Mouse (Mus musculus) liver, embryonic 16.5 days (tissue): ENCODE data around the gene Lrrc1. TPM values are rescaled to one million over a fixed set of nuclear protein-coding genes. Genes with fewer than 3 reads are reported as not detected.

Experiments used
- ATAC-seq: fragments of 200-750 bp; cut with Nextera tagmentation; 2 replicates; pipeline ENCODE4 v1.8.0; 2017; ENCODE audit warnings: low read depth, mild to moderate bottlenecking, moderate number of reproducible peaks, moderate library complexity
- H3K27ac ChIP-seq: fragments of 300-500 bp; sonication (generic); 2 replicates; pipeline ENCODE4 v1.5.1; 2014; ENCODE audit warnings: mild to moderate bottlenecking, low read length
- H3K27me3 ChIP-seq: fragments of 300-500 bp; sonication (generic); 2 replicates; pipeline ENCODE4 v1.6.1; 2014; ENCODE audit warnings: low read depth, low read length, mixed read lengths; ENCODE audit not compliant: control insufficient read depth, insufficient read depth
- H3K36me3 ChIP-seq: fragments of 300-500 bp; sonication (generic); 2 replicates; pipeline ENCODE4 v1.6.1; 2014; ENCODE audit warnings: mild to moderate bottlenecking; ENCODE audit not compliant: control insufficient read depth, insufficient read depth
- H3K4me1 ChIP-seq: fragments of 300-500 bp; sonication (generic); 2 replicates; pipeline ENCODE4 v1.6.1; 2014; ENCODE audit warnings: low read depth, low read length, mixed read lengths; ENCODE audit not compliant: control insufficient read depth
- H3K4me2 ChIP-seq: fragments of 300-500 bp; sonication (generic); 2 replicates; pipeline ENCODE4 v1.6.1; 2014; ENCODE audit warnings: low read depth, low read length, mixed read lengths
- H3K4me3 ChIP-seq: fragments of 300-500 bp; sonication (generic); 2 replicates; pipeline ENCODE4 v1.5.1; 2014; ENCODE audit warnings: low read depth, mild to moderate bottlenecking, low read length
- H3K9ac ChIP-seq: fragments of 300-500 bp; sonication (generic); 2 replicates; pipeline ENCODE4 v1.6.1; 2014; ENCODE audit warnings: low read depth, low read length
- H3K9me3 ChIP-seq: fragments of 300-500 bp; sonication (generic); replicated peaks from 2 replicates; pipeline ENCODE4 v1.6.1; 2016; ENCODE audit warnings: low read length; ENCODE audit not compliant: control insufficient read depth
- WGBS: fragments of 180-500 bp; shearing (Covaris S2); extraction: QIAGEN DNeasy Blood & Tissue Kit; methylation state at CpG from one replicate; pipeline ENCODE4 v1.1.7; 2014; ENCODE audit not compliant: insufficient replicate concordance; 5-methylcytosine and 5-hydroxymethylcytosine counted together
- polyA plus RNA-seq: library from polyadenylated mRNA; unstranded; fragments of >200 nt; fragmentation: Nextera tagmentation; extraction: Ambion mirVana; gene quantifications from 2 replicates; pipeline ENCODE4 v1.2.1, GENCODE M21; 2015

Lrrc1 gene
- polyA plus RNA-seq, 1 experiment from 2014 or later, result 3.3 TPM

DNA sequence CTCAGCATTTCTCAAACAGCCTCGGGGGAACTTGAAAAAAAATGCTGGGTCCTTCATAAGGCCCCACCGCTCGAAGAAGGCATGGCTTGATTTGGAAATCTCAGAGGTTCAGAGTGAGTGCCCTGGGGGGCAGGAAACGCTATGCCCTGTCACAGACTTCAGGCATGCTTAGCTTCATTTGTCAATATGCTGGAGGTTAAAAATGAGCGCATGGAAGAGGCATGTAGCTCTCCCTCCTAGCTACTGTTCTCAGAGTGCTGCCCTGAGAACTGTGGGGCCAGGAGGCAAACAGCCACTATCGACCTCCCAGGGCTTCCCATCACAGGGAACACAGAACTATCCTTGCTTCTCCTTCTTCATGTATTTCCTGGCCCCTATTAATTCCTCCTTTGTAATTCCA, 47.5 kb downstream of the Lrrc1 start:
- Histone ChIP-seq H3K9me3 (no peaks in the 10 kb centered on the region), H3K9ac (no peak overlapping the region), H3K4me2 (no peak overlapping the region), H3K4me3 (no peak overlapping the region), H3K4me1 (no peaks in the 10 kb centered on the region), H3K27me3 (no peaks in the 10 kb centered on the region), H3K27ac (no peak overlapping the region), H3K36me3 (no peaks in the 10 kb centered on the region)
- ATAC-seq, result no peak
- WGBS, result 29% methylated on average over 6 of the region's 6 CpGs

DNA sequence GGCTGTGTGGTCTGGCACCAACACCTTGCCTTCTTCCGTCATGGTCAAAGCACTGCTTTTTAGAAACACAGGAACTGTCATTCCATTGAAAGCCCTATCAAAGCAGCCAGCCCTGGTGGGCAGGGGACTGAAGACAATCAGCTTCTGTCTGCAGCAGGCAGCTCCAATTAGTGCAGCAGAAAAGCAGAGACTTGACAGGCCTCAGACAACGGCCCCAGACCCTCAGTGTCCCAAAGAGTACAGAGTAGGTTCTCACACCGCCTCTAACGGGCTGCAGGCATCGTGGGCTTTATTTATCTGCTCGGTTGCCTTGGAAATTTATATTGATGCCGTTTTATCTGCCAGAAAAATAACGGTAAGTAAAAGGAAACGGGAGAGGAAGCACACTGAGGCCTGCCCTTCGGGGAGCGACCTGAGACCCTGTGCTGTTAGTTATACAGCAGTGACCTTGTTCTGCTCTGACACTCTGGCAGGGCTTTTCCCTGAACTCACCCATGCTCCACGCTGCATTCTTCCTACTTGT, 48.1 kb downstream of the Lrrc1 start:
- H3K4me3 ChIP-seq, result no peak overlapping the region
- no peaks in the 10 kb centered on the region for H3K9me3 ChIP-seq
- H3K27ac ChIP-seq, result no peak overlapping the region
- H3K27me3 ChIP-seq, result no peaks in the 10 kb centered on the region
- WGBS, result 15% methylated on average over 12 of the region's 12 CpGs
- H3K9ac ChIP-seq, result no peak overlapping the region
- no peaks in the 10 kb centered on the region for H3K4me1 ChIP-seq
- no peak for ATAC-seq
- H3K4me2 ChIP-seq, result no peak overlapping the region
- H3K36me3 ChIP-seq, result no peaks in the 10 kb centered on the region

DNA sequence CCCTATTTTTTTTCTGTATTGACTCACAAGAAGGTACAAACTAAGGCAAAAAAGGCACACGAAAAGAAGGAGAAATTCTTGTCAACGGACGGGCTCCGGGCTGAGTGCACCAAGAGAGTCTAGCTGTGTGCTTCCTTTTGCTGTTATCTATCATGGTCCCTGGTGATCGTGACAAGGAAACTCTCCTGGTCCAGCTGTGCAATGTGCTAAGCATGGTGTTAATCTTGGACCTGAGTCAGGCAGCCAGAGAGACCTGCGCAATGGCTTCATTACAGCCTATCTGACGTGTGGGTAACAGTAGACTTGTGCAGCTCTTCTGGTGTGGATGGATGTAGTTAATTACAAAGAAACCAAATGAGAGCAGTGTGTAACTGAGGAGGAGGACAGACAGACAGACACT, 50.4 kb downstream of the Lrrc1 start:
- 48% methylated on average over 7 of the region's 7 CpGs for WGBS
- ATAC-seq, result no peak
- no peaks in the 10 kb centered on the region for H3K9me3 ChIP-seq

DNA sequence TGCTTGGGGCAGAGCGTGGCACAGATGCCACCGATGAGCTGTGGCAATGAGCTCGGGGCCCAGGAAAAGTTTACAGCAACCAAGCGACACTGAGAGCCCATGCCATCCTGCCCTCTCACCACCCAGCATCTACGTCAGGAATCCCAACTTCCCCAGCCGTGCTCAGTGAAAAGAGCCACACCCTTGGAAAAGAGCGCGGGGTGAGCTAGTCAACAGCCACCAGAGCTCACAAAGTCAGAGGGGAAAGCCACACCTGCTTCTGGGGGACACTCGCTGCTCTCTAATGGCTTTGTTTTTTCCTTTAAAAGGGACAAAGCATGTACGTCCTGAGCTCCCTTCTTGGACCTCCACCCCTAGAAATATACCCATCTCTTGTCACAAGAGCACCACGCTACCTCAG, 56.1 kb downstream of the Lrrc1 start:
- no peaks in the 10 kb centered on the region for H3K4me1 ChIP-seq
- H3K9me3 ChIP-seq, result no peaks in the 10 kb centered on the region
- H3K27ac ChIP-seq, result no peak overlapping the region
- WGBS, result 71% methylated on average over 11 of the region's 11 CpGs
- H3K4me3 ChIP-seq, result no peak overlapping the region
- no peak overlapping the region for H3K4me2 ChIP-seq
- H3K9ac ChIP-seq, result no peak overlapping the region
- H3K36me3 ChIP-seq, result no peaks in the 10 kb centered on the region
- ATAC-seq, result no peak
- H3K27me3 ChIP-seq, result no peaks in the 10 kb centered on the region

More for the DNA sequence above, 50.4 kb downstream of the Lrrc1 start:
- no peak overlapping the region for H3K4me2 ChIP-seq
- H3K27ac ChIP-seq, result no peak overlapping the region
- no peaks in the 10 kb centered on the region for H3K27me3 ChIP-seq
- H3K36me3 ChIP-seq, result no peaks in the 10 kb centered on the region
- no peak overlapping the region for H3K4me3 ChIP-seq
- H3K9ac ChIP-seq, result no peak overlapping the region
- no peaks in the 10 kb centered on the region for H3K4me1 ChIP-seq

DNA sequence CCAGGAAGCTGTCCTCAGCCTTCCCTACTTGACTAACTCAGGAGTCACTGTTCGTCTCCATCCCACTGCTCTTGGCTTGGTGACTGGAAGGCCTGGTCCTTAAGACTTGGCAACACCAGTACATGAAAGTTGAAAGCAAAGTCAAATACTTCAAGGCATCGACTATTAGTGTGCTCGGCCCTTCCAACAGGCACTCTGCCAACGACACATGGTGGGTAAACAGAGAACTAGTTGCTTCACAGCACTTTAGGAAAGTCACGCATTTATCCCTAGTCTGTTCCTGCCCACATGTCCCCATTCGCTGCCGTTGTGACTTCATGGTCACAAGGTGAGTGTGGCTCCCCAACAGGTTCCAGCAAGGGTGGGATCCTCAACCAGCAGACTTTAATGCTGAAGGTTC, 57.2 kb downstream of the Lrrc1 start:
- no peaks in the 10 kb centered on the region for H3K9me3 ChIP-seq
- no peaks in the 10 kb centered on the region for H3K36me3 ChIP-seq
- no peak overlapping the region for H3K4me2 ChIP-seq
- no peak for ATAC-seq
- H3K4me3 ChIP-seq, result no peak overlapping the region
- H3K4me1 ChIP-seq, result no peaks in the 10 kb centered on the region
- H3K27ac ChIP-seq, result no peak overlapping the region
- H3K27me3 ChIP-seq, result no peaks in the 10 kb centered on the region
- 70% methylated on average over 7 of the region's 7 CpGs for WGBS
- H3K9ac ChIP-seq, result no peak overlapping the region

DNA sequence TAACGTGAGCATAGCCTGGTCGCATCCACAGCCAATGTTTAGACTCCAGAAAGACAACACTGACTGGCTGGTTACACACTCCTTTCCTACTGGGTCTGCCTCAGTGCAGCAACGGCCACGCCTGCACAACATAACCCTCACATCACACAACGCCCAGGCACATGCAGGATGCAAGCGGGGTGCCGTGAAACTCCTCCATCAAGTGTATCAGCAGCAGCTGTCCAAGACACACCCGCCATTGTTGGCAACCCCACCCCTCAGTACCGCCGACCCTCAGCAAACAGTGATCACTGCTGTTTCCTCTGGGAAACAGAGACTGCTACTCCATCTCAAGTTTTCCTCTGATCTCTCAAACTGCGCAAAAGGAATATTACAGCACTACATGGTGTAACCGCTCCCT, 58.8 kb downstream of the Lrrc1 start:
- Histone ChIP-seq H3K27ac (no peak overlapping the region), H3K4me2 (no peak overlapping the region), H3K36me3 (no peaks in the 10 kb centered on the region), H3K9me3 (no peaks in the 10 kb centered on the region), H3K4me3 (no peak overlapping the region), H3K9ac (no peak overlapping the region), H3K4me1 (no peaks in the 10 kb centered on the region), H3K27me3 (no peaks in the 10 kb centered on the region)
- 55% methylated on average over 12 of the region's 12 CpGs for WGBS
- ATAC-seq, result no peak

DNA sequence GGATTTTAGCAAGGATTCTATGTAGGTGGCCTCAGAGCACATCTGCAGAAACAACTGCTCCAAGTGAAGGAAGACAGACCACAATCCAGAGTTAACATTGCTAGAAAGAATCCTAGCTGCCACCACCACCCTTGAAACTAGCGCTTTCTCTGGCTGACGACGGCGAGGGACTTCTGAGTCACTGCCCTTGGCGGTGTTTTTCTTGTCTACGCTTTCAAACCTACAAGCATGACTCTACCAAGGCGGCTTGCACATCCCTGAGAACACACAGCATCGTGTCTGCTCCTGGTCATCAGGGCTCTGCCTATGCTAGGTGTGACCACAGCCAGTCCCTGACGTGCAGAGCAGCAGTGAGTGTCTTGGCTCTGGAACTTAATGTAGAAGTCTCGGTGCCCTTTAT, 59.9 kb downstream of the Lrrc1 start:
- WGBS, result 79% methylated on average over 10 of the region's 10 CpGs

DNA sequence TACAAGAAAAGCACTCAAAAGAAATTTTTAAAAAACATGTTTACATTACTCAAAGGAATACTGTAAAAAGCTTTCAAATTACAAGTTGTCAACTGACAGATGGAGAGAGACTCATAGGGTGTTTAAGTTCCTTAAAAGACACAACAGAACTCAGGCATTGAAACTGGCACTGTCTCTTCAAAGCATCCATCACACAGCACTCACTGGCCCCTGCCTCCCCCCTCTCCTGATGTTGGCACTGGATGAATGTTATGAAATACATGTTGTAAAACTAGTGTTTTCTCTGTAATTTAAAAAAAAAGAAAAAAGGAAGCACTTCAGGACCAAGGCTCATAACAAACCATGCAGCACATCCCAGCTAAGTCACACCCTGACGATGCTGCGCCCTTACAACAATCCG, 61.1 kb downstream of the Lrrc1 start:
- no peaks in the 10 kb centered on the region for H3K9me3 ChIP-seq
- no peak overlapping the region for H3K27ac ChIP-seq
- no peaks in the 10 kb centered on the region; the same call in 1 of the 2 replicates for H3K4me1 ChIP-seq
- H3K4me3 ChIP-seq, result no peak overlapping the region
- no peak overlapping the region for H3K9ac ChIP-seq
- no peak for ATAC-seq
- H3K4me2 ChIP-seq, result no peak overlapping the region
- no peaks in the 10 kb centered on the region for H3K27me3 ChIP-seq
- no peaks in the 10 kb centered on the region for H3K36me3 ChIP-seq
- 78% methylated on average over 3 of the region's 3 CpGs for WGBS

More for the DNA sequence above, 59.9 kb downstream of the Lrrc1 start:
- no peaks in the 10 kb centered on the region for H3K36me3 ChIP-seq
- H3K9me3 ChIP-seq, result no peaks in the 10 kb centered on the region
- no peak overlapping the region for H3K4me3 ChIP-seq
- H3K4me2 ChIP-seq, result no peak overlapping the region
- no peak overlapping the region for H3K27ac ChIP-seq
- no peak for ATAC-seq
- H3K9ac ChIP-seq, result no peak overlapping the region
- H3K27me3 ChIP-seq, result no peaks in the 10 kb centered on the region
- no peaks in the 10 kb centered on the region; the same call in 1 of the 2 replicates for H3K4me1 ChIP-seq

DNA sequence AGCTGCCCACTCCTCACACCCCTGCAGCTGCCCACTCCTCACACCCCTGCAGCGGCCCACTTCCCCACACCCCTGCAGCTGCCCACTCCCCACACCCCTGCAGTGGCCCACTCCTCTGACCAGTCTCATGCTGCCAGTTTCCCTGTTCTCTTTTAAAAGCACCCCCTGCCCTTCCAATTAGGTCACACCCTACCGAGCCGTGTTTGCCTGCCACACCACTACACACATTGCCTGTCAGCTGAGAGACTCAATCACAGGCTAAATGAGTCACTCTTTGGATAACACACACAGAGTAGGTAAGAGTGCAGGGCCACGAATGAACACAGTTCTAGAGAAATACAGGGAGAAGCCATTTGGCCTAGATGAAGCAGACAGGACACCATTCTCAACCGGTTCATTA, 62.4 kb downstream of the Lrrc1 start:
- H3K27ac ChIP-seq, result no peak overlapping the region

More for the DNA sequence above, 62.4 kb downstream of the Lrrc1 start:
- no peaks in the 10 kb centered on the region; the same call in 1 of the 2 replicates for H3K4me1 ChIP-seq
- no peaks in the 10 kb centered on the region for H3K9me3 ChIP-seq
- H3K36me3 ChIP-seq, result no peaks in the 10 kb centered on the region
- no peak overlapping the region for H3K4me2 ChIP-seq
- 64% methylated on average over 5 of the region's 5 CpGs for WGBS
- no peaks in the 10 kb centered on the region for H3K27me3 ChIP-seq
- H3K4me3 ChIP-seq, result no peak overlapping the region
- no peak for ATAC-seq
- no peak overlapping the region for H3K9ac ChIP-seq
